Mouse (Mus musculus): ENCODE data around the gene Zmym4. TPM values are rescaled to one million over a fixed set of nuclear protein-coding genes. Genes with fewer than 3 reads are reported as not detected.
"Not testable (repeated sequence)": the region's sequence is repeated elsewhere in the genome, so short reads cannot be mapped to it uniquely, and the experiment has no call there.

Gene Zmym4
- polyA plus RNA-seq, 1 experiment, result not detected

- Histone ChIP-seq H3K27ac (ENCODE audit: insufficient read depth, low read depth, low read length) (no peak overlapping the region), H3K4me1 (ENCODE audit: control insufficient read depth, insufficient read depth, low read length) (no peaks in the 10 kb centered on the region), H3K4me3 (ENCODE audit: insufficient read depth, low read depth, low read length) (no peak overlapping the region)
- no peak for TF ChIP-seq CTCF (IDR thresholded peaks at IDR 0.05; ENCODE audit: insufficient read depth, low read depth, low read length)
- TF ChIP-seq POLR2A (IDR thresholded peaks at IDR 0.05; ENCODE audit: insufficient read depth, low read depth, low read length), result no peak
These were observed 22.6 kb upstream of the Zmym4 start for GRCm38 (mm10) chr4:126990553-126990952.

- Histone ChIP-seq H3K27ac (ENCODE audit: insufficient read depth, low read depth, low read length) (no peak overlapping the region), H3K4me1 (ENCODE audit: control insufficient read depth, insufficient read depth, low read length) (no peaks in the 10 kb centered on the region), H3K4me3 (ENCODE audit: insufficient read depth, low read depth, low read length) (no peak overlapping the region)
- WGBS, result 83% methylated on average over 4 of the region's 4 CpGs
- no peak for TF ChIP-seq POLR2A (IDR thresholded peaks at IDR 0.05; ENCODE audit: insufficient read depth, low read depth, low read length)
- no peak for TF ChIP-seq CTCF (IDR thresholded peaks at IDR 0.05; ENCODE audit: insufficient read depth, low read depth, low read length)
These were observed 20.6 kb upstream of the Zmym4 start for GRCm38 (mm10) chr4:126988503-126988902.

- TF ChIP-seq POLR2A (IDR thresholded peaks at IDR 0.05; ENCODE audit: insufficient read depth, low read depth, low read length) (no peak), CTCF (IDR thresholded peaks at IDR 0.05; ENCODE audit: insufficient read depth, low read depth, low read length) (no peak)
- WGBS, result 82% methylated on average over 5 of the region's 5 CpGs
- Histone ChIP-seq H3K27ac (ENCODE audit: insufficient read depth, low read depth, low read length) (no peak overlapping the region), H3K4me3 (ENCODE audit: insufficient read depth, low read depth, low read length) (no peak overlapping the region), H3K4me1 (ENCODE audit: control insufficient read depth, insufficient read depth, low read length) (no peaks in the 10 kb centered on the region)
These were observed 18.8 kb upstream of the Zmym4 start for GRCm38 (mm10) chr4:126986768-126987167.

GRCm38 (mm10) chr4:126983736-126984525, 16.0 kb upstream of the Zmym4 start:
- WGBS, result 89% methylated on average over 13 of the region's 13 CpGs
- not testable (repeated sequence) for H3K27ac ChIP-seq (ENCODE audit: insufficient read depth, low read depth, low read length); H3K4me1 ChIP-seq (ENCODE audit: control insufficient read depth, insufficient read depth, low read length); H3K4me3 ChIP-seq (ENCODE audit: insufficient read depth, low read depth, low read length)

- 82% methylated on average over 3 of the region's 3 CpGs for WGBS
- Histone ChIP-seq H3K27ac (ENCODE audit: insufficient read depth, low read depth, low read length) (no peak overlapping the region), H3K4me3 (ENCODE audit: insufficient read depth, low read depth, low read length) (no peak overlapping the region), H3K4me1 (ENCODE audit: control insufficient read depth, insufficient read depth, low read length) (no peaks in the 10 kb centered on the region)
- TF ChIP-seq POLR2A (IDR thresholded peaks at IDR 0.05; ENCODE audit: insufficient read depth, low read depth, low read length), result no peak
- no peak for TF ChIP-seq CTCF (IDR thresholded peaks at IDR 0.05; ENCODE audit: insufficient read depth, low read depth, low read length)
These were observed 15.4 kb upstream of the Zmym4 start for GRCm38 (mm10) chr4:126983321-126983720.

- WGBS, result 84% methylated on average over 3 of the region's 3 CpGs
- H3K4me3 ChIP-seq (ENCODE audit: insufficient read depth, low read depth, low read length), result no peak overlapping the region
- TF ChIP-seq CTCF (IDR thresholded peaks at IDR 0.05; ENCODE audit: insufficient read depth, low read depth, low read length), result no peak
- TF ChIP-seq POLR2A (IDR thresholded peaks at IDR 0.05; ENCODE audit: insufficient read depth, low read depth, low read length), result no peak
- no peaks in the 10 kb centered on the region for H3K4me1 ChIP-seq (ENCODE audit: control insufficient read depth, insufficient read depth, low read length)
- no peak overlapping the region for H3K27ac ChIP-seq (ENCODE audit: insufficient read depth, low read depth, low read length)
These were observed 10.8 kb upstream of the Zmym4 start for GRCm38 (mm10) chr4:126978706-126979105.

GRCm38 (mm10) chr4:126977467-126977866, 9.5 kb upstream of the Zmym4 start:
- Histone ChIP-seq H3K4me1 (ENCODE audit: control insufficient read depth, insufficient read depth, low read length) (no peaks in the 10 kb centered on the region), H3K4me3 (ENCODE audit: insufficient read depth, low read depth, low read length) (no peak overlapping the region), H3K27ac (ENCODE audit: insufficient read depth, low read depth, low read length) (no peak overlapping the region)
- TF ChIP-seq POLR2A (IDR thresholded peaks at IDR 0.05; ENCODE audit: insufficient read depth, low read depth, low read length), result no peak
- no peak for TF ChIP-seq CTCF (IDR thresholded peaks at IDR 0.05; ENCODE audit: insufficient read depth, low read depth, low read length)

- no peak for TF ChIP-seq CTCF (IDR thresholded peaks at IDR 0.05; ENCODE audit: insufficient read depth, low read depth, low read length)
- peak overlapping the region; percentile 86 for H3K27ac ChIP-seq (ENCODE audit: insufficient read depth, low read depth, low read length)
- peak overlapping the region; percentile 100 for H3K4me3 ChIP-seq (ENCODE audit: insufficient read depth, low read depth, low read length)
- H3K4me1 ChIP-seq (ENCODE audit: control insufficient read depth, insufficient read depth, low read length), result no peaks in the 10 kb centered on the region
- WGBS, result 1% methylated on average over 27 of the region's 53 CpGs
These were observed 583 bp downstream of the Zmym4 start for GRCm38 (mm10) chr4:126967241-126967863.

- no peak overlapping the region for H3K27ac ChIP-seq (ENCODE audit: insufficient read depth, low read depth, low read length)
- peaks cover 8% of the 10 kb centered on the region for H3K4me1 ChIP-seq (ENCODE audit: control insufficient read depth, insufficient read depth, low read length)
- TF ChIP-seq CTCF (IDR thresholded peaks at IDR 0.05; ENCODE audit: insufficient read depth, low read depth, low read length), result no peak
- no peak for TF ChIP-seq POLR2A (IDR thresholded peaks at IDR 0.05; ENCODE audit: insufficient read depth, low read depth, low read length)
- no peak overlapping the region for H3K4me3 ChIP-seq (ENCODE audit: insufficient read depth, low read depth, low read length)
These were observed 9.3 kb downstream of the Zmym4 start for GRCm38 (mm10) chr4:126958682-126959081.
